Mouse (Mus musculus): ENCODE results near the gene Klhl36. TPM values are rescaled to one million over a fixed set of nuclear protein-coding genes. Genes with fewer than 3 reads are reported as not detected.
A peak's percentile ranks its signal among the peaks of the same experiment; 100 is the strongest.

Gene Klhl36
- polyA plus RNA-seq, 1 experiment from 2014 or later = 10.7 TPM

DNA sequence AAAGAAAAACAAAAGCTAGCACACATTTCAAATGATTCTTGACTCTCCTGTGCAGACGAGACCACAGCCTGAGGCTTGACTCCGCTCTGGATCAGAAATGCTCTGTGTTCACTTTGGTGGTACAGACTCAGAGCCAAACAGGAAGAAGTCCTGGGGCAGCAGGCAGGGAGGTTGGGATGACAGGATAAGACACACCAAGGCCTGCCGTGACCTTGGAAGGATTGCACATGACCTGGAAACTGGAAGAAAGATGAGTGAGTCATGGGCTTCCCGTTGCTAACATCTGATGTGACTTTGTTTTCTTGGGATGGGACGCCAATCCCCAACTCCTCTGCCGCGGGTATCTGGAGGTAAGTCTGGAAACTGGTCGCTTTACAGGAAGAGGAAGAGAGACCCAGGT is 39.9 kb downstream of the Klhl36 start:
- Histone ChIP-seq H3K27me3 (ENCODE audit: insufficient read depth, poor library complexity, severe bottlenecking) (peaks cover 45% of the 10 kb centered on the region), H3K4me3 (no peak overlapping the region), H3K9me3 (no peaks in the 10 kb centered on the region), H3K36me3 (no peaks in the 10 kb centered on the region), H3K4me1 (replicated peaks) (peaks cover 16% of the 10 kb centered on the region), H3K27ac (no peak overlapping the region)
- 76% methylated on average over 8 of the region's 8 CpGs for WGBS
- DNase-seq (ENCODE audit: low spot score) = no peak

DNA sequence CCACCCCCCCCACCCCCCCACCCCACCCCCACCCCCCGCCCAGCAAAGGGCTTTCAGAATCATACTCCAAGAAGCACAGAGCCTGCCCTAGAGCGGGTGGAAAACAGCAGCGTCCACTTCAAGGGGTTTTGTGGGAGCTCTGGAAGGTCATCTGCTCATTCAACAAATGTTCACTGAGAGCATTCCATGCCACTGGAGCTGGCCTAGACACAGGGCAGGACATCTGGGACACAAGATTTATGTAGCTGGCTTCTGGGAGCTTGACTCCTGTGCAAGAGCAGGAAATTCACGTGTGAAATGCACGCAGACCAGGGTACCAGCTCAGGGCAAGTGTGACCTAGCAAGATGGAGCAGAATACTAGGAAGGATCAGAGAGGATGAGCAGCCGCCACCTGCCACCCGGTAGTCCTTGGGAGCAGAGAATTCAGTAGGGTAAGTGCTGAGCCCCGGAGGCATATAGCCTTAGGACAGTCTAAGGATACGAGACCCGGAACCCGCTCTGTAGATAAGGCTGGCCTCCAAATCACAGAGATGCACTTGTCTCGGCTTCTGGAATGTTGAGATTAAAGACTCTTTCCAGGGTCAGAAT is 42.4 kb downstream of the Klhl36 start:
- H3K4me3 ChIP-seq = no peak overlapping the region
- no peaks in the 10 kb centered on the region for H3K36me3 ChIP-seq
- no peaks in the 10 kb centered on the region for H3K9me3 ChIP-seq
- 65% methylated on average over 12 of the region's 12 CpGs for WGBS
- H3K4me1 ChIP-seq (replicated peaks) = peaks cover 11% of the 10 kb centered on the region
- DNase-seq (ENCODE audit: low spot score) = no peak
- peaks cover 21% of the 10 kb centered on the region for H3K27me3 ChIP-seq (ENCODE audit: insufficient read depth, poor library complexity, severe bottlenecking)
- no peak overlapping the region for H3K27ac ChIP-seq

DNA sequence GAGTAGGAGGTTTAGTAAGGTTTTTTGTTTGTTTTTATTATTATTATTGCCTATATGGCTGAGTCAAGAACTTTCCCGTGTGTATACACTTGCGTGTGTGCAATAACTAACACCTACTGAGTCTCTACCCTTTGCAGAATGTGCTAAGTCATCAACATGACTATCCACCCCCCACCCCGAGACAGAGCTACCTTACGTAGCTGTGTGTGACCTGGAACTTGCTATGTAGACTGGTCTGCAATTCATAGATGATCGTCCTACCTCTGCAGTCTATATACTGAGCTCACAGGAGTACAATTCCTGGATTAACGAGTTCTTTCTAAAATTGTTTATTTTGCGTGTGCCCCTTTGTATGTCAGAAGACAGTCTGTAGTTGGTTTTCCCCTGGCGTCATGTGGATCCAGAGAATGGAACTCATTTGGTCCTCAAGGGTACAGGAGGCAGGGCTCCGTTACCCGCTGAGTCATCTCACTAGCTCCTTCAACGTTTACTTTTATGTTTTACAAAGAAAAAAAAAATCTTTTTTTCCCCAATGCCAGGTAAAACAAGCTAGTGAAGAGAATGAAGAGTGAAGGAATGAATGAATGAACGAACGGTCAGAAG is 48.0 kb downstream of the Klhl36 start, which contains the start of gene Usp10:
TSS of gene Usp10 (plus strand) at position 417 of the 603 bp plus-strand sequence.
- peaks cover 48% of the 10 kb centered on the region for H3K4me1 ChIP-seq (replicated peaks)
- H3K4me3 ChIP-seq = peak within 1 kb of the TSS; percentile 89
- H3K36me3 ChIP-seq = no peaks in the 10 kb centered on the region
- peaks cover 5% of the 10 kb centered on the region for H3K27me3 ChIP-seq (ENCODE audit: insufficient read depth, poor library complexity, severe bottlenecking)
- WGBS = 32% methylated on average over 13 of the region's 13 CpGs
- H3K27ac ChIP-seq = peak within 1 kb of the TSS; percentile 99
- H3K9me3 ChIP-seq = no peaks in the 10 kb centered on the region
- no peak for DNase-seq (ENCODE audit: low spot score)

DNA sequence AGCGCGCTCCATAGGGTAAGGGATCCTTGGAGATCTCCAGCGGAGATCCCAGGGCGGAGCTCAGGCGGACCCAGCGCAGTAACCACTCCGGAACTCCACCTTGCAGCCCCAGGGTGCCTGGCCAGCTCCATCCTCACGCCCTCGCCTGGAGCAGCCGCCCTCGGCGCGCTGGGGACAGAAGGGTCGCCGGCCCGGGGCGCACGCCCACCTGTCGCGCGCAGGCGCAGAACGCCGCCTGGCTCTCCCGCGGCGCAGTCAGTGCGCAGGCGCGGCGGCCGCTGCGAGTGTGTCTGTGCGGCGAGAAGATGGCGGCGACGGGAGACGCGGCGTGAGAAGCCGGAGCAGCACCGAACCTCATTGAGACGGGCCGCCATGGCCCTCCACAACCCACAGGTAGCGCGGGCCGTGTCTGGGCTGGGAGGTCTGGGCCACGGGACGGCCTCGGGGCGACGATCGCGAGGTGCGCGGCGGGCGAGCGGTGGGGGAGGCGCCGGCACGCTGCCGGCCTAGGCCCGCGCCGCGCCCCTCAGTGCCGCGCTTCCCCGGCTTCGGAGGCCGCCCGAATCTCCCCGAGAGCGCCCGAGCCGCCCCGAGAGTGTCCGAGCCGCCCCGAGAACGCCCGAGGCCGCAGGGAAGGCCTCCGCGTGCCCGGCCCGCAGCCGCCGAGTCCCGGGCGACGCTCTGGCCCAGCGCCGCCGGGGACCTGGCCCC is 48.6 kb downstream of the Klhl36 start, which contains the start of gene Gm20388:
TSS of gene Gm20388 (plus strand) at position 295 of the 711 bp plus-strand sequence.
- peak within 1 kb of the TSS; percentile 89 for H3K4me3 ChIP-seq
- H3K27ac ChIP-seq = peak within 1 kb of the TSS; percentile 99
- peaks cover 5% of the 10 kb centered on the region for H3K27me3 ChIP-seq (ENCODE audit: insufficient read depth, poor library complexity, severe bottlenecking)
- no peaks in the 10 kb centered on the region for H3K36me3 ChIP-seq
- no peaks in the 10 kb centered on the region for H3K9me3 ChIP-seq
- peaks cover 52% of the 10 kb centered on the region for H3K4me1 ChIP-seq (replicated peaks)
- peak; percentile 91 for DNase-seq (ENCODE audit: low spot score)
- WGBS = under 1% methylated on average over 95 of the region's 97 CpGs

DNA sequence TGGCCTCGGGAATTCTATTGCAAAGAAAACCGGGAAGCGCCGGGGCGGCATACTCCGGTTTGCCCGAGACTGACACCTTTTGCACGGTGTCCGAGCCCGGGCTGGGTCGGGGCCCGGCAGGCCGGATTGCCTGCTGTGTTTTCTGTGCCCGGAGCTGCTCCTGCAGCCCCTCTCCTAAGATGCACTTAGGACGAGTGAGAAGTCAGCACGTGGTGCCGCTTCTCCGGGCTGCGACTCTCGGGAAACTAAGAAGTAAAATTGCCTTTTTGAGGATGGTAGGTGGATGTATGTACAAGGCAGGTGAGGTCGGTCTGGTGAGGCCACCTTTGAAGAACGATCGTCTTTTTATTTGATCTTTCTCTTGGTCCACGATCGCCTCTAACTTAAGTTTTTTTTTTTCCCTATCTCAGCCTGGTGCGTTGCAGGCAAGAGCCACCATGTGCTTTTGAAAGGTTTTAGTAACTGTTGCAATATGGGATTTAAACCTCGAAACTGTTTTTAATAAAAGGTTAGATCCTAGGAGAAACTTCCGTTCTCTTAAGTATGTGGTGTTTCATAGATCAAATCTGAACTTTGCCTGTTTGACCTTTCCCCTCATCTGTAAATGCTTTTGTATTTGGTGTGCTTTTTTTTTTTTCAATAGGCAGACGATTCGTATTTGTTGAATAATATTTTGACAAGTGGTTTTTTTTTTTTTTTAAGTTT is 49.3 kb downstream of the Klhl36 start:
- H3K27me3 ChIP-seq (ENCODE audit: insufficient read depth, poor library complexity, severe bottlenecking) = peaks cover 5% of the 10 kb centered on the region
- WGBS = under 1% methylated on average over 30 of the region's 30 CpGs
- no peaks in the 10 kb centered on the region for H3K9me3 ChIP-seq
- H3K27ac ChIP-seq = peak overlapping the region; percentile 99
- DNase-seq (ENCODE audit: low spot score) = no peak
- H3K4me1 ChIP-seq (replicated peaks) = peaks cover 59% of the 10 kb centered on the region
- peak overlapping the region; percentile 89 for H3K4me3 ChIP-seq
- peaks cover 5% of the 10 kb centered on the region; the same call in 1 of the 2 replicates for H3K36me3 ChIP-seq

DNA sequence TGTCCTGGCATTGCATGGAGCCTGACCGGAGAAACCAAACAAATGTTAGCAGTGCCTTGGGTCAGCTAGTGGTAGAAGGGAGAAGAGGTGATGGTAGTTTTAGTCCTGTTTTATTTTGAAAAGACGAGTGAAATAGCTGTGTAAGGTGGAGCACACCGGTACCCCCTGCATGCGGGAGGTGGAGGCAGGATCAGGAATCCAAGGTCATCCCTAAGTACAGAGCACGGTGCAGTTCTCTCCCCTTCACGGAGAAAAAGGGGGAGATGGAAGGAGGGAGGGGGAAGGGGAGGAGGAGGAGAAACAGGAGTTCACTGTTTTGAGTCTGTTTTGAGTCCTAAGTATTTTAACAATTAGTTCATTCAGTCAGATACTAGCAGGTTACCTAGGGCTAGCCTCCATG is 50.6 kb downstream of the Klhl36 start:
- H3K9me3 ChIP-seq = no peaks in the 10 kb centered on the region
- peak overlapping the region; percentile 89 for H3K4me3 ChIP-seq
- peaks cover 69% of the 10 kb centered on the region for H3K4me1 ChIP-seq (replicated peaks)
- 49% methylated on average over 6 of the region's 6 CpGs for WGBS
- DNase-seq (ENCODE audit: low spot score) = no peak
- H3K27me3 ChIP-seq (ENCODE audit: insufficient read depth, poor library complexity, severe bottlenecking) = peaks cover 5% of the 10 kb centered on the region
- H3K36me3 ChIP-seq = peaks cover 15% of the 10 kb centered on the region; the same call in 1 of the 2 replicates
- no peak overlapping the region for H3K27ac ChIP-seq

DNA sequence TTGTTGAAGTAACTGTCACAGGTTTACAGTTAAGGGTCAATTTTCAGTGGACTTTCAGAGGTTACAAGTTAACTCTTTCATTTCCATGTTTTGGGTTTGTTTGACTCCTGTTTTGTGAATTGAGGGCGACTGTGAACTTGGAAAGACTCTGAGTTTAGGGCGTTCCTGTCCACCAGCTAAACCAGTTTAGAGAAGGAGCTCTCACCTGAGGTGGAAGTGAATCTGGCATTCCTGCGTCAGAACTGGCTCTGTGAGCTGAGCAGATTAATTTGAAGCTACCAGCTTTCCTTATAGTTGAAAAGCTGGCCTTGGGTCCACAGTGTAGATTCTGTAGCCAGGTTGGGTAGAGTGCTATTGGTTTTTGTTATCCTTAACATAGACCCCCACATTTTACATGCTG is 51.1 kb downstream of the Klhl36 start:
- 80% methylated on average over 3 of the region's 3 CpGs for WGBS
- DNase-seq (ENCODE audit: low spot score) = no peak
- peak overlapping the region; percentile 89 for H3K4me3 ChIP-seq
- H3K27me3 ChIP-seq (ENCODE audit: insufficient read depth, poor library complexity, severe bottlenecking) = peaks cover 5% of the 10 kb centered on the region
- no peak overlapping the region for H3K27ac ChIP-seq
- peaks cover 20% of the 10 kb centered on the region for H3K36me3 ChIP-seq
- H3K4me1 ChIP-seq (replicated peaks) = peaks cover 69% of the 10 kb centered on the region
- no peaks in the 10 kb centered on the region for H3K9me3 ChIP-seq

DNA sequence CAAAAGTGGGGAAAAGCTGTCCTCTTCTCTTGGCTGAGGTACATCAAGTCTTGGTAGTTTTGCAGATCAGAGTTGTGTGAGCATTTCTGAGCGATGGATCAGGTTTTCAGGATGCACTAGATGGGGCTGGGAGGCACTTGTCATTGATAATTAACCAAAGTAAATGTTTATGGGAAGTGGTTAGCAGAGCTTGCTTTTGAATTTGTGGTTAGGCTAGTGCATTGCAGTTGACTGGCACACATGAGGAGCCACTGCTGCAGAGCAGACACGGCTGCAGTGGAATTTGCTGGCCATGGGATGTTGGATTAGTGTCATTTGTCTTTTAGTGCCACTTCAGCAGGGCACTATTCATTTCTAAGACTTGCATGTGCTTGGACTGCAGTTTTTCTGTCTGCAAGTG is 52.1 kb downstream of the Klhl36 start:
- peaks cover 69% of the 10 kb centered on the region for H3K4me1 ChIP-seq (replicated peaks)
- no peak for DNase-seq (ENCODE audit: low spot score)

DNA sequence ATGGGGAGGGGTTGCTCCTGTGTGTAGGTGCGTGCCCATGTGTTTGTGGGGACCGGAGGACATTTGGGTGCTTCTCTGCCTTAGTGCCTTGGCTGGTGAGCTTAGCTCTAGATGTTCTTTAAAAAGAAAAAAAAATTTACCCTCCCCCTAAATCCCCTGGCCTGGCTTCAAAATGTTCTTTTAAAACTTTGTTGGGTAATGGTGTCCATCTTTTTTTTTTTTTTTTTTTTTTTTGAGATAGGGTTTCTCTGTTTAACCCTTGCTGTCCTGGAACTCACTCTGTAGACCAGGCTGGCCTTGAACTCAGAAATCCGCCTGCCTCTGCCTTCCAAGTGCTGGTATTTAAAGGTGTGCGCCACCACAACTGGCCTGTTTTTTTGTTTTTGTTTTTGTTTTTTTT is 53.2 kb downstream of the Klhl36 start:
- no peaks in the 10 kb centered on the region for H3K27me3 ChIP-seq (ENCODE audit: insufficient read depth, poor library complexity, severe bottlenecking)
- H3K4me1 ChIP-seq (replicated peaks) = peaks cover 66% of the 10 kb centered on the region
- WGBS = 90% methylated on average over 4 of the region's 4 CpGs
- H3K36me3 ChIP-seq = peaks cover 38% of the 10 kb centered on the region
- no peaks in the 10 kb centered on the region for H3K9me3 ChIP-seq
- H3K27ac ChIP-seq = no peak overlapping the region
- DNase-seq (ENCODE audit: low spot score) = no peak
- H3K4me3 ChIP-seq = no peak overlapping the region

More for the DNA sequence above, 52.1 kb downstream of the Klhl36 start:
- Histone ChIP-seq H3K27ac (no peak overlapping the region), H3K36me3 (peaks cover 30% of the 10 kb centered on the region), H3K27me3 (ENCODE audit: insufficient read depth, poor library complexity, severe bottlenecking) (peaks cover 5% of the 10 kb centered on the region), H3K4me3 (0 out of 2 replicates have a peak overlapping the region, but pooled peaks have one; percentile 89), H3K9me3 (no peaks in the 10 kb centered on the region)
- WGBS = 78% methylated on average over 2 of the region's 2 CpGs

DNA sequence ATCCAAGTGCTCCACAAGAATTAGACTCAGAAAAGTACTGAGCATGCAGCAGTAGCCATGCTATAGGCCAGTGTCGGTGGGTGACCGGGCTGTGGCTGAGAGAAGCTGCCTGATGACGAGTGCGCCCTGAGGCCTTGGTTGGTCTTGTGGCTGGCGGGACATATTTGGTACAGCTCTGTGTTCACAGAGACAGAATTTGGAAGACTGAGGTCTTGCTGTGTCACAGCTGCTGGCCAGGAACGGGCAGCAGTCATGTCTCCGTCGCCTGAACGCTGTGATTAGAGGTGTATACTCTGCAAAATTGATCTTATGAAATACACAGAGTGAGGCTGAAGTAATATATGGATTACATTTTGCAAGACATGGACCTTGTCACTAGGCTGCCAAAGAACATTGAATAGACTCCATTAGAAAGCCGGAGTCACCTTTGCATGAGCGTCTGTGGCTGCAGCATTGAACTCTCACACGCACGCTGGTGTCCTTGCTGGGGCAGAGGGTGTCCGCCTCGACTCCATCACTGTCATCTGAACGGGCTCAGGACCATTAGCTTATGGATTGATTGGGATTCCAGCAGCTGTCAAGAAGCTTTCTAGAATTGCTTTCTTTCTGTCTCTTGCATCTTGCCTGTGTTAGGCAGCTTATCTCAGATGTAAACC is 54.3 kb downstream of the Klhl36 start:
- Histone ChIP-seq H3K4me1 (replicated peaks) (peaks cover 63% of the 10 kb centered on the region), H3K9me3 (no peaks in the 10 kb centered on the region), H3K36me3 (peaks cover 47% of the 10 kb centered on the region), H3K27ac (peak overlapping the region; percentile 29; the same call in 1 of the 2 replicates), H3K27me3 (ENCODE audit: insufficient read depth, poor library complexity, severe bottlenecking) (no peaks in the 10 kb centered on the region), H3K4me3 (no peak overlapping the region)
- DNase-seq (ENCODE audit: low spot score) = no peak
- 84% methylated on average over 16 of the region's 16 CpGs for WGBS

DNA sequence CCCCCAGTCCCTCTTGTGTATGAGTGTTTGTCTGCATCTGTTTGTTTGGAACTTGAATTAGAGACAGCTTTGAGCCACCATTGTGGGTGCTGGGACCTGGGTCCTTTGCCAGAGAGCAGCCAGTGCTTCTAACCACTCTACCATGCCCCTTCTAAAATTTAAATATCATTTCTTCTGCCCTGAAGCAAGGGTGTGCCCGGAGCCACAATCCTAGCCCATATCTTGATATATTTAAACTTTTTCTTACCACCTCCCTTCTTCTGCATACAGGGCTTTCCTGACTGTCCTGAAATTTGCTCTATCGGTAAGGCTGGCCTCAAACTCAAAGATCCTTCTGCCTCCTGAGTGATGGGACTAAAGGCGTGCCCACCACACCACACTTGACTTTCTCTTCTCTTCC is 55.3 kb downstream of the Klhl36 start:
- H3K4me3 ChIP-seq = no peak overlapping the region
- H3K27me3 ChIP-seq (ENCODE audit: insufficient read depth, poor library complexity, severe bottlenecking) = no peaks in the 10 kb centered on the region
- peaks cover 59% of the 10 kb centered on the region for H3K4me1 ChIP-seq (replicated peaks)
- peaks cover 47% of the 10 kb centered on the region for H3K36me3 ChIP-seq
- no peak overlapping the region for H3K27ac ChIP-seq
- H3K9me3 ChIP-seq = no peaks in the 10 kb centered on the region
- no peak for DNase-seq (ENCODE audit: low spot score)
- WGBS = 95% methylated on average over 3 of the region's 3 CpGs

DNA sequence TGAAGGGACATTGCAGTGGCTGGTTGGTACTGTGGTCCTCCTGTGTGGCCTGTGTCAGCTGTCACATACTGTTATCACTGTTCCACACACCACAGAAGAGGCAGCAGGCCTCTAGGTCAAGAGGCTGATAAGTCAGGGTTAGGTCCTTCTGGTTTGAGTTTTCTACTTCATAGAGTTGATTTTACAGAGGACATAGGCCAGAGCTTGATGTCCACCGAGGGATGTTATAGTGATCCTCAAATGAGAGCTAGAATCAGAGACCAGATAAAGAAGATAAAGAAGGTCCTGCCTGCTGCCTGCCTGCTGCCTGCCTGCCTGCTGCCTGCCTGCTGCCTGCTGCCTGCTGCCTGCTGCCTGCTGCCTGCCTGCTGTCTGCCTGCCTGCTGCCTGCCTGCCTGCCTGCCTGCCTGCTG is 56.1 kb downstream of the Klhl36 start:
- DNase-seq (ENCODE audit: low spot score) = no peak
- 83% methylated on average over 1 of the region's 1 CpGs for WGBS
- H3K4me1 ChIP-seq (replicated peaks) = peaks cover 54% of the 10 kb centered on the region
- no peak overlapping the region for H3K27ac ChIP-seq
- H3K27me3 ChIP-seq (ENCODE audit: insufficient read depth, poor library complexity, severe bottlenecking) = no peaks in the 10 kb centered on the region
- H3K36me3 ChIP-seq = peaks cover 47% of the 10 kb centered on the region
- H3K4me3 ChIP-seq = no peak overlapping the region
- no peaks in the 10 kb centered on the region for H3K9me3 ChIP-seq
